Mouse (Mus musculus) heart, embryonic 16.5 days (tissue): Measurements from ENCODE around the gene Lpgat1. TPM values are rescaled to one million over a fixed set of nuclear protein-coding genes. Genes with fewer than 3 reads are reported as not detected.

Source experiments
- ATAC-seq: fragments of 200-750 bp; cut with Nextera tagmentation; replicated peaks from 2 replicates; pipeline ENCODE4 v1.8.0; 2017; ENCODE audit warnings: moderate number of reproducible peaks; ENCODE audit not compliant: insufficient read depth, low FRiP score; ENCODE audit errors: extremely low read depth
- H3K27ac ChIP-seq: fragments of 300-500 bp; sonication (generic); 2 replicates; pipeline ENCODE4 v1.5.1; 2014; ENCODE audit warnings: mild to moderate bottlenecking, low read length, control low read depth, moderate library complexity
- H3K27me3 ChIP-seq: fragments of 300-500 bp; sonication (generic); 2 replicates; pipeline ENCODE4 v1.6.1; 2014; ENCODE audit warnings: low read length, mixed read lengths; ENCODE audit not compliant: control insufficient read depth, insufficient read depth
- H3K36me3 ChIP-seq: fragments of 300-500 bp; sonication (generic); 2 replicates; pipeline ENCODE4 v1.6.1; 2014; ENCODE audit not compliant: control insufficient read depth, insufficient read depth
- H3K4me1 ChIP-seq: fragments of 300-500 bp; sonication (generic); 2 replicates; pipeline ENCODE4 v1.6.1; 2014; ENCODE audit warnings: low read length, mixed read lengths; ENCODE audit not compliant: control insufficient read depth, insufficient read depth
- H3K4me2 ChIP-seq: fragments of 300-500 bp; sonication (generic); 2 replicates; pipeline ENCODE4 v1.6.1; 2014; ENCODE audit warnings: low read depth, mild to moderate bottlenecking, control low read depth, low read length
- H3K4me3 ChIP-seq: fragments of 300-500 bp; sonication (generic); 2 replicates; pipeline ENCODE4 v1.5.1; 2014; ENCODE audit warnings: mild to moderate bottlenecking, control low read depth, low read length
- H3K9ac ChIP-seq: fragments of 300-500 bp; sonication (generic); 2 replicates; pipeline ENCODE4 v1.6.1; 2014; ENCODE audit warnings: low read length, control low read depth
- H3K9me3 ChIP-seq: fragments of 300-500 bp; sonication (generic); replicated peaks from 2 replicates; pipeline ENCODE4 v1.6.1; 2016; ENCODE audit warnings: low read length; ENCODE audit not compliant: control insufficient read depth
- WGBS: fragments of 180-500 bp; shearing (Covaris S2); extraction: QIAGEN DNeasy Blood & Tissue Kit; methylation state at CpG from one replicate; pipeline ENCODE4 v1.1.7; 2014; 5-methylcytosine and 5-hydroxymethylcytosine counted together
- polyA plus RNA-seq: library from polyadenylated mRNA; unstranded; fragments of >200 nt; fragmentation: Nextera tagmentation; extraction: Ambion mirVana; gene quantifications from 2 replicates; pipeline ENCODE4 v1.2.1, GENCODE M21; 2015

The Lpgat1 gene
- polyA plus RNA-seq, 1 experiment from 2014 or later, result 13.7 TPM

GRCm38 (mm10) chr1:191723675-191724074 is 6.0 kb downstream of the Lpgat1 start:
- Histone ChIP-seq H3K9me3 (no peaks in the 10 kb centered on the region), H3K9ac (no peak overlapping the region), H3K4me3 (no peak overlapping the region), H3K27me3 (no peaks in the 10 kb centered on the region), H3K27ac (no peak overlapping the region), H3K4me2 (no peak overlapping the region), H3K4me1 (peaks cover 10% of the 10 kb centered on the region), H3K36me3 (peaks cover 17% of the 10 kb centered on the region; the same call in 1 of the 2 replicates)
- ATAC-seq, result no peak
- 69% methylated on average over 6 of the region's 6 CpGs for WGBS

- H3K9me3 ChIP-seq, result no peaks in the 10 kb centered on the region
- H3K4me3 ChIP-seq, result no peak overlapping the region
- H3K4me2 ChIP-seq, result no peak overlapping the region
- peaks cover 17% of the 10 kb centered on the region; the same call in 1 of the 2 replicates for H3K36me3 ChIP-seq
- H3K9ac ChIP-seq, result no peak overlapping the region
- H3K27ac ChIP-seq, result no peak overlapping the region
- peaks cover 10% of the 10 kb centered on the region for H3K4me1 ChIP-seq
- H3K27me3 ChIP-seq, result no peaks in the 10 kb centered on the region
- WGBS, result 68% methylated on average over 12 of the region's 12 CpGs
- ATAC-seq, result no peak
Measured at GRCm38 (mm10) chr1:191724385-191725061, 6.9 kb downstream of the Lpgat1 start.

DNA sequence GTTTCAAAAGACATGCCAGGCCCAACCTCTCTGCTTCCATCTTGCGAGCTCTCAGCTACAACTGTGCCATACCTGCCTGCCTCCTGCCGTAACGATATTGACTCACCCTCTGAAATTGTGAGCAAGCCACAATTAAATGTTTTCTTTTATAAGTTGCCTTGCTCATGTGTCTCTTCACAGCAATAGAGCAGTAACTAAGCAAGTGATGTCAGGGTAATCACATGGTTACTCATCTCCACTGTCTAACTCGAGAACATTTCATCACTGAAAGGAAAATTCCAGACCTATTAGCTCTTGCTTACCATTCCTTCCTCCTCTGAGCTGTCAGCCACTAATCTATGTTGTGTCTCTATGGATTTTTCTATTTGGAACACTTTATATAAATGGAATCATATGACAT is 15.0 kb downstream of the Lpgat1 start:
- Histone ChIP-seq H3K4me1 (no peaks in the 10 kb centered on the region), H3K4me2 (no peak overlapping the region), H3K27ac (no peak overlapping the region), H3K27me3 (no peaks in the 10 kb centered on the region), H3K9me3 (no peaks in the 10 kb centered on the region), H3K4me3 (no peak overlapping the region), H3K9ac (no peak overlapping the region), H3K36me3 (peaks cover 10% of the 10 kb centered on the region; the same call in 1 of the 2 replicates)
- no peak for ATAC-seq
- WGBS, result 91% methylated on average over 4 of the region's 4 CpGs

DNA sequence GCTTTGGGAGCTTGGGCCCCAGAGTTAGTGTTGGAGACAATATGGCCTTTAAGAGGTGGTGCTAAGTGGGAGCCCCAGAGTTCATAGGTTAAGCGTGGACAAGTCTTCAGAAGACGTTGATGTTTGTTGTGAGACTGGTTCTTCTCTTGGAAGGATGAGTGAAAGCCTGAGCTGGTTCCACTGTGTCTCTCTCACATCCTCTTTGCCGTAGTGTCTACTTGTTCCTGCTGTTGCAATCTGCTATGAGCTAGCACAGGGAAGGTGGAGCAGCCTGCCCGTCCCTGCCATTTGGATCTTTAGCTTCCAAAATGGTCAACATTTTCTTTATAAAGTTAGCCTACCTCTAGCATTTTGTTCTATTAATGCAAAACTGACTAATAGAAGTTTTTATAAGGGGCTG is 16.2 kb downstream of the Lpgat1 start:
- 89% methylated on average over 4 of the region's 4 CpGs for WGBS

GRCm38 (mm10) chr1:191736425-191736824 is 18.8 kb downstream of the Lpgat1 start:
- Histone ChIP-seq H3K27ac (no peak overlapping the region), H3K4me2 (no peak overlapping the region), H3K27me3 (no peaks in the 10 kb centered on the region), H3K36me3 (peaks cover 7% of the 10 kb centered on the region; the same call in 1 of the 2 replicates), H3K9ac (no peak overlapping the region), H3K9me3 (no peaks in the 10 kb centered on the region), H3K4me3 (no peak overlapping the region), H3K4me1 (0 out of 2 replicates have a peak, but pooled peaks cover 6% of the 10 kb centered on the region)
- ATAC-seq, result no peak

More for the DNA sequence above, 16.2 kb downstream of the Lpgat1 start:
- Histone ChIP-seq H3K27me3 (no peaks in the 10 kb centered on the region), H3K9ac (no peak overlapping the region), H3K9me3 (no peaks in the 10 kb centered on the region), H3K4me2 (no peak overlapping the region), H3K27ac (no peak overlapping the region), H3K4me1 (0 out of 2 replicates have a peak, but pooled peaks cover 3% of the 10 kb centered on the region), H3K36me3 (peaks cover 7% of the 10 kb centered on the region; the same call in 1 of the 2 replicates), H3K4me3 (no peak overlapping the region)
- ATAC-seq, result no peak

DNA sequence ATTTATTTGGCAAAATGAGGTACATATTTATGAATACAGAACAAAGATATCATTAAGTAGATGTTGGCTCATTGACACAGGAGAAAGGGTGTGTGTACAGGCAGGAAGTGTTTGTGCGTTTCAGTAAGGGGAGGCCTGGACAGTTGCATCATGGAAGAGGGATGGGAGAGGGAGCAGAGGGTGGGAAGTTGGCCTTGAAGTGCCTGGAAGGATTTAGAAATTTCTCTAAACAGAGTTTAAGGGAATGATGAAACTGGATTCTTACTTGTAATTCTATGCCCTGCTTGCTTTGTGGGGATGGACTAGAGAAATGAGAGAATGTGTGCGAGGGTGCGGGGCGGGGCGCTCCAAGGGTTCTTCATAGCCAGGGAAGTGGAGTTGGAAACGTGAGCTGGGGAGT is 20.2 kb downstream of the Lpgat1 start:
- 0 out of 2 replicates have a peak, but pooled peaks cover 6% of the 10 kb centered on the region for H3K4me1 ChIP-seq
- no peak overlapping the region for H3K4me3 ChIP-seq
- no peaks in the 10 kb centered on the region for H3K9me3 ChIP-seq
- peaks cover 7% of the 10 kb centered on the region; the same call in 1 of the 2 replicates for H3K36me3 ChIP-seq
- H3K4me2 ChIP-seq, result no peak overlapping the region
- ATAC-seq, result no peak
- no peak overlapping the region for H3K27ac ChIP-seq
- no peak overlapping the region for H3K9ac ChIP-seq
- WGBS, result 78% methylated on average over 6 of the region's 6 CpGs
- H3K27me3 ChIP-seq, result no peaks in the 10 kb centered on the region

GRCm38 (mm10) chr1:191738726-191739125 is 21.1 kb downstream of the Lpgat1 start:
- Histone ChIP-seq H3K36me3 (peaks cover 3% of the 10 kb centered on the region; the same call in 1 of the 2 replicates), H3K4me1 (0 out of 2 replicates have a peak, but pooled peaks cover 6% of the 10 kb centered on the region), H3K9me3 (no peaks in the 10 kb centered on the region), H3K9ac (no peak overlapping the region), H3K4me2 (no peak overlapping the region), H3K4me3 (no peak overlapping the region), H3K27ac (no peak overlapping the region), H3K27me3 (no peaks in the 10 kb centered on the region)
- ATAC-seq, result no peak
- WGBS, result 89% methylated on average over 2 of the region's 2 CpGs

GRCm38 (mm10) chr1:191740587-191741361 is 23.1 kb downstream of the Lpgat1 start:
- no peak overlapping the region for H3K9ac ChIP-seq
- ATAC-seq, result no peak
- H3K9me3 ChIP-seq, result no peaks in the 10 kb centered on the region
- H3K4me3 ChIP-seq, result no peak overlapping the region
- H3K4me1 ChIP-seq, result 0 out of 2 replicates have a peak, but pooled peaks cover 6% of the 10 kb centered on the region
- 82% methylated on average over 6 of the region's 6 CpGs for WGBS
- no peaks in the 10 kb centered on the region for H3K27me3 ChIP-seq
- no peaks in the 10 kb centered on the region for H3K36me3 ChIP-seq
- H3K27ac ChIP-seq, result no peak overlapping the region
- H3K4me2 ChIP-seq, result no peak overlapping the region

DNA sequence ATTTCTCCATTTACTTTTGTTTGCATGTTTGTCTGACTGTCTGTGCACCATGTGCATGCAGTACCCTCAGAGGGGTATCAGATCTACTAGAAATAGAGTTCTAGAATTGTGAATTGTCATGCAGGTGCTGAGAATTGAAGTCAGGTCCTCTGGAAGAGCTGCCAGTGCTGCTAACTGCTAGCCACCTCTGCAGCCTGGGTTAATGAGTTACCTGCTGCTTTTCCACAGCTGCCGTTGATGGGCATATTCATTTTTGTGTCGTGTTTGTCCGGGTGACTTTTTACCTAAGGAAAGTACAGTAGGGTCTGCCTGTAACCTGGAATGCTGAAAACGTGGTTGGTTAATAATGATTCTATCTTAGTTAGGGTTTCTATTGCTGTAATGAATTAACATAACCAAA is 24.0 kb downstream of the Lpgat1 start:
- H3K9me3 ChIP-seq, result no peaks in the 10 kb centered on the region
- no peak overlapping the region for H3K9ac ChIP-seq
- H3K4me2 ChIP-seq, result no peak overlapping the region
- no peaks in the 10 kb centered on the region for H3K36me3 ChIP-seq
- no peaks in the 10 kb centered on the region for H3K27me3 ChIP-seq
- H3K4me1 ChIP-seq, result 0 out of 2 replicates have a peak, but pooled peaks cover 6% of the 10 kb centered on the region
- no peak overlapping the region for H3K27ac ChIP-seq
- H3K4me3 ChIP-seq, result no peak overlapping the region
- WGBS, result 88% methylated on average over 4 of the region's 4 CpGs
- no peak for ATAC-seq
